Mouse (Mus musculus): Measurements from ENCODE around the gene Cdca5. TPM values are rescaled to one million over a fixed set of nuclear protein-coding genes. Genes with fewer than 3 reads are reported as not detected.

Cdca5 gene
- 0.42 TPM for polyA plus RNA-seq (2015; fragmentation: Illumina TruSeq; extraction: RNeasy Lipid Tissue Mini Kit (QIAGEN cat#74804); ENCODE audit: low read depth, low replicate concordance)

GRCm38 (mm10) chr19:6084478-6085248 is at the start of gene Cdca5, which contains the start of gene Zfpl1:
Gene Cdca5, plus strand, starts transcription at chr19:6084983.
Gene Zfpl1, minus strand, starts transcription at chr19:6084956.

GRCm38 (mm10) chr19:6046294-6047153 is 38.3 kb upstream of the Cdca5 start, which contains the start of gene Syvn1:
Gene Syvn1, plus strand, starts transcription at chr19:6046576.

GRCm38 (mm10) chr19:6057313-6058096 is 27.3 kb upstream of the Cdca5 start, which contains the start of the genes Mrpl49 and Fau:
Gene Mrpl49, minus strand, starts transcription at chr19:6057785.
Gene Fau, plus strand, starts transcription at chr19:6057844.

GRCm38 (mm10) chr19:6061021-6061533 is 23.7 kb upstream of the Cdca5 start, which contains the start of gene Znhit2:
Gene Znhit2, plus strand, starts transcription at chr19:6061192.

GRCm38 (mm10) chr19:6067724-6068415 is 16.9 kb upstream of the Cdca5 start, which contains the start of gene Tm7sf2:
Gene Tm7sf2, minus strand, starts transcription at chr19:6068373.

GRCm38 (mm10) chr19:6076564-6077393 is 8.0 kb upstream of the Cdca5 start, which contains the start of gene Vps51:
Gene Vps51, minus strand, starts transcription at chr19:6077231.

GRCm38 (mm10) chr19:6079983-6080480 is 4.8 kb upstream of the Cdca5 start, which contains the start of gene Tmem262:
Gene Tmem262, plus strand, starts transcription at chr19:6080033.

GRCm38 (mm10) chr19:6082156-6082555 is 2.6 kb upstream of the Cdca5 start, which contains the start of gene Gm28374:
Gene Gm28374, minus strand, starts transcription at chr19:6082256.

GRCm38 (mm10) chr19:6094119-6094518 is 9.3 kb downstream of the Cdca5 start, which contains the start of gene AC131692.1:
Gene AC131692.1, plus strand, starts transcription at chr19:6094419.

GRCm38 (mm10) chr19:6105586-6105985 is 20.8 kb downstream of the Cdca5 start, which contains the start of gene Naaladl1:
Gene Naaladl1, plus strand, starts transcription at chr19:6105782.

GRCm38 (mm10) chr19:6117986-6118676 is 33.3 kb downstream of the Cdca5 start, which contains the start of gene Sac3d1:
Gene Sac3d1, minus strand, starts transcription at chr19:6118650.

GRCm38 (mm10) chr19:6127760-6128341 is 43.1 kb downstream of the Cdca5 start, which contains the start of gene Snx15:
Gene Snx15, minus strand, starts transcription at chr19:6128304.

GRCm38 (mm10) chr19:6140678-6141393 is 56.1 kb downstream of the Cdca5 start, which contains the start of gene Batf2:
Gene Batf2, plus strand, starts transcription at chr19:6140983.

GRCm38 (mm10) chr19:6141394-6141749 is 56.6 kb downstream of the Cdca5 start, which contains the start of gene Arl2:
Gene Arl2, minus strand, starts transcription at chr19:6141548.

